Mouse (Mus musculus) ES-E14 (cell line): ENCODE measurements around the gene Pbx3. TPM values are rescaled to one million over a fixed set of nuclear protein-coding genes. Genes with fewer than 3 reads are reported as not detected.

Source experiments
- DNase-seq: peaks from one replicate; pipeline ENCODE4 v3.0.0-alpha.2; 2013; ENCODE audit warnings: low read depth, low spot score
- H3K27ac ChIP-seq: 2 replicates; pipeline ENCODE4 v1.5.1; 2012; ENCODE audit warnings: low read depth, mild to moderate bottlenecking, low read length, moderate library complexity, mixed read lengths; ENCODE audit not compliant: poor library complexity, insufficient read depth, severe bottlenecking
- H3K36me3 ChIP-seq: 2 replicates; pipeline ENCODE4 v1.6.1; 2012; ENCODE audit warnings: mild to moderate bottlenecking, low read length, moderate library complexity, mixed read lengths; ENCODE audit not compliant: control insufficient read depth, poor library complexity, insufficient read depth, severe bottlenecking
- H3K4me1 ChIP-seq, 2 experiments: fragments of 150-350 bp in 1 of 2; sonication (generic) in 1 of 2; 2 replicates each; pipeline ENCODE4 v1.6.1; 2012; ENCODE audit warnings: low read length in 2 of 2, mild to moderate bottlenecking in 1 of 2, mixed read lengths in 1 of 2; ENCODE audit not compliant: control insufficient read depth in 2 of 2, insufficient read depth in 2 of 2, poor library complexity in 1 of 2
- H3K4me3 ChIP-seq, 2 experiments: fragments of 150-350 bp in 1 of 2; sonication (generic) in 1 of 2; 2 replicates each; pipeline ENCODE4 v1.5.1; 2012; ENCODE audit warnings: low read length in 2 of 2, low read depth in 1 of 2, mild to moderate bottlenecking in 1 of 2, mixed read lengths in 1 of 2; ENCODE audit not compliant: insufficient read depth in 1 of 2, poor library complexity in 1 of 2, severe bottlenecking in 1 of 2
- H3K9ac ChIP-seq: 2 replicates; pipeline ENCODE4 v1.6.1; 2012; ENCODE audit warnings: low read depth, mild to moderate bottlenecking, low read length, mixed read lengths; ENCODE audit not compliant: poor library complexity, insufficient read depth, severe bottlenecking
- H3K9me3 ChIP-seq: fragments of 150-350 bp; sonication (generic); 2 replicates; pipeline ENCODE4 v1.6.1; 2012; ENCODE audit warnings: low read depth, mild to moderate bottlenecking, low read length; ENCODE audit not compliant: control insufficient read depth, insufficient read depth
- CHD2 ChIP-seq: IDR thresholded peaks from 2 replicates; pipeline ENCODE4 v1.6.1; 2014; ENCODE audit warnings: mild to moderate bottlenecking, low read depth, low read length, inconsistent platforms
- HCFC1 ChIP-seq: IDR thresholded peaks from 2 replicates; pipeline ENCODE4 v1.6.1; 2012; ENCODE audit warnings: low read length, inconsistent platforms, borderline replicate concordance; ENCODE audit not compliant: insufficient read depth
- MAFK ChIP-seq: IDR thresholded peaks from 2 replicates; pipeline ENCODE4 v1.6.1; 2014; ENCODE audit warnings: mild to moderate bottlenecking, low read depth, low read length, inconsistent platforms; ENCODE audit not compliant: insufficient read depth
- ZC3H11A ChIP-seq: IDR thresholded peaks from 2 replicates; pipeline ENCODE4 v1.6.1; 2012; ENCODE audit warnings: low read depth, mild to moderate bottlenecking, inconsistent platforms, low read length, borderline replicate concordance
- ZNF384 ChIP-seq: IDR thresholded peaks from 2 replicates; pipeline ENCODE4 v1.6.1; 2012; ENCODE audit warnings: low read depth, low read length, inconsistent platforms
- in situ Hi-C, 2 experiments: fragments of 600-800 bp; cut with MboI; formaldehyde crosslinking; loops; one replicate each; pipeline ENCODE4 v1.15.1; 2025; ENCODE audit warnings: low sequenced_read_pairs in 2 of 2, inconsistent platforms in 1 of 2; ENCODE audit not compliant: unreplicated experiment in 2 of 2
- total RNA-seq: library from RNA; depleted of rRNA; stranded (reverse); fragments of 300-350 nt; gene quantifications from 2 replicates; pipeline ENCODE4 v1.2.3, GENCODE M21; 2012; rRNA removed

The Pbx3 gene
- 6.6 and 7.6 TPM in 2 replicates for total RNA-seq

- peak within 1 kb of the TSS; percentile 11; the same call in 1 of the 2 replicates for H3K27ac ChIP-seq
- peak within 1 kb of the TSS; percentile 90 to 97 for H3K4me3 ChIP-seq
- peaks cover 2 to 4% of the 10 kb centered on the region in 2 experiments; a peak in 1 of 4 replicates for H3K4me1 ChIP-seq
- no peaks in the 10 kb centered on the region for H3K9me3 ChIP-seq
- in situ Hi-C loops = no loop called here
- peak within 1 kb of the TSS; percentile 89 for H3K9ac ChIP-seq
- no peaks in the 10 kb centered on the region for H3K36me3 ChIP-seq
- peak; percentile 31; the same call in 1 of the 2 replicates for TF ChIP-seq HCFC1
- no peak for TF ChIP-seq ZNF384
- 0 out of 2 replicates have a peak, but pooled peaks have one; percentile 11 for TF ChIP-seq ZC3H11A
- no peak for TF ChIP-seq MAFK
- 0 out of 2 replicates have a peak, but pooled peaks have one; percentile 16 for TF ChIP-seq CHD2
- DNase-seq = peak; percentile 93
Measured at GRCm38 (mm10) chr2:34372305-34373301, at the start of gene Pbx3. Gene Pbx3 (minus strand): TSS chr2:34373142.

- Histone ChIP-seq H3K9me3 (no peaks in the 10 kb centered on the region), H3K36me3 (no peaks in the 10 kb centered on the region; the same call in none of the 2 replicates), H3K9ac (no peak overlapping the region), H3K4me1 (no peaks in the 10 kb centered on the region), H3K4me3 (no peak overlapping the region), H3K27ac (no peak overlapping the region)
- in situ Hi-C loops = no loop called here
- TF ChIP-seq CHD2 = no peak
- TF ChIP-seq ZNF384 = no peak
- TF ChIP-seq ZC3H11A = no peak
- TF ChIP-seq MAFK = no peak
- no peak for DNase-seq
Measured at GRCm38 (mm10) chr2:34420256-34420655, 47.3 kb upstream of the Pbx3 start.

GRCm38 (mm10) chr2:34409741-34410340 is 36.9 kb upstream of the Pbx3 start:
- Histone ChIP-seq H3K9ac (no peak overlapping the region), H3K9me3 (no peaks in the 10 kb centered on the region), H3K27ac (no peak overlapping the region), H3K4me3 (no peak overlapping the region), H3K4me1 (no peaks in the 10 kb centered on the region), H3K36me3 (no peaks in the 10 kb centered on the region)
- no peak for DNase-seq
- in situ Hi-C loops = no loop called here
- TF ChIP-seq MAFK (no peak), ZNF384 (no peak), CHD2 (no peak), HCFC1 (no peak), ZC3H11A (no peak)

DNA sequence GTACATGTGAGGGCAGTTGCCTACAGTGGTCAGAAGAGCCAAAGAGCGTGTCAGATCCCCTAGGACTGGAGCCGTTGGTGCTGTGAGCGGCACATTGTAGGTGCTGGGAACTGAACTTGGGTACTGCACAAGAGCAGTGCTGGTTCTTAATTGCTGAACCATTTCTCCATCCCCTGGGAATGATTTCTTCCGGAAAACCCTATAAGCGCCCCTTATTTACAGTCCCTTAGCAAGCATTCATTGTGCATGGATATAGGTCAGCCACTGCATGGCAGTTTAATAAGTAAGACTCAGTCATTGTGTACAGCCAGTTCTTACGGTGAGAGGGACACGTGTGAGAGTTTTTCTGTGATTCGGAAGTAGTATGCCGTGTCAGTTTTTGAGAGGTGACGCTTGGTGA is 35.4 kb upstream of the Pbx3 start:
- H3K9me3 ChIP-seq = no peaks in the 10 kb centered on the region
- no peaks in the 10 kb centered on the region for H3K4me1 ChIP-seq
- in situ Hi-C loops = no loop called here
- no peak overlapping the region for H3K9ac ChIP-seq
- no peak for DNase-seq
- no peak overlapping the region for H3K4me3 ChIP-seq
- TF ChIP-seq CHD2 = no peak
- no peak for TF ChIP-seq ZNF384
- no peak for TF ChIP-seq HCFC1
- no peak for TF ChIP-seq ZC3H11A
- no peak for TF ChIP-seq MAFK
- H3K36me3 ChIP-seq = no peaks in the 10 kb centered on the region
- H3K27ac ChIP-seq = no peak overlapping the region
